Mouse (Mus musculus) kidney, adult 2 months (tissue): ENCODE results near the gene Golt1a.
A peak's percentile ranks its signal among the peaks of the same experiment; 100 is the strongest.

Experiments
- CTCF ChIP-seq: fragments of 200-500 bp; conservative IDR thresholded peaks from 2 replicates; pipeline ENCODE4 v1.5.1; 2011; ENCODE audit warnings: low read depth, mild to moderate bottlenecking, control low read depth, low read length, moderate library complexity, mixed read lengths; ENCODE audit not compliant: insufficient read depth, insufficient read length
- POLR2A ChIP-seq: fragments of 200-500 bp; IDR thresholded peaks from one replicate; pipeline ENCODE4 v1.6.1; 2011; ENCODE audit warnings: low read depth, low read length, control low read depth

DNA sequence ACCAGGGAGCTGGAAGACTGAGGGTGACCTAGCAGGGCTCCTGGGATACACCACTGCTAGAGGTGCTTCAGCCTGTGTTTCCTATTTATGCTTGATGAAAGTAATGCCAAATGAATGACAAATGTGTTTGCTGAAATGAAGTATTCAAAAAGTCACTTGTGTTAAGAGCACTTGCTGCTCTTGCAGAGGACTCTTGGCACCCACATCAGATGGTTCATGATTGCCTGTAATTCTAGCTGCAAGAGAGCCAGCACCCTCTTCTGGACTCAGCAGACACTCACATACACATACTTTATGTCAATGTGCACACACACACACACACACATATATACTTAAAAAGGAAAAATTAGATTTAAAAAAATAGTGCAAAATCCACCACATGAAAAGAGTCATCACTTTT is 17.0 kb upstream of the Golt1a start:
- TF ChIP-seq CTCF, result 0 out of 2 replicates have a peak, but pooled peaks have one; percentile 16
- TF ChIP-seq POLR2A, result no peak
